Mouse (Mus musculus) urinary bladder, postnatal 10 days (tissue): ENCODE results near the gene Rabgef1.
"Not testable (repeated sequence)": the region's sequence is repeated elsewhere in the genome, so short reads cannot be mapped to it uniquely, and the experiment has no call there.

Source experiments
- DNase-seq: peaks from one replicate; pipeline ENCODE4 v3.0.0; 2022; ENCODE audit warnings: low spot score

Rabgef1 gene

DNA sequence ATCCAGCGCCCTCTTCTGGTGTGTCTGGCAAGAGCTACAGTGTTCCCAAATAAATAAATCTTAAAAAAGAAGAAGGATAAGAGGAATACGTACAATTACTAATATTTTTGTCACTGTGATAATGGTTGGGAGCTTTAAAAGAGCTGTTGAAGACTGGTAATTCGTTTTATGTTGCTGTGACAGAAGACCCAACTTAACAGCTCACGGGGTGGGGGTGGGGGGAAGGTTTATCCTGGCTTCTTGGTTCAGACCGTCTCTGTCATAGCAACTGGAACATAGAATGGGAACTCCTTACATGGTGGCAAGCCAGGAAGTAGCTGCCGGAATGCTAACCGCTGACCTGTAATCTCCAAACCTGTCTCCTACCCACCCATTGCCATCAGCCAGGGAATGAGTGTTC, 45.2 kb downstream of the Rabgef1 start, which contains the start of gene Tmem248:
Gene Tmem248 (plus strand): TSS at position 301 of the 400 bp plus-strand sequence.
- DNase-seq, result no peak

DNA sequence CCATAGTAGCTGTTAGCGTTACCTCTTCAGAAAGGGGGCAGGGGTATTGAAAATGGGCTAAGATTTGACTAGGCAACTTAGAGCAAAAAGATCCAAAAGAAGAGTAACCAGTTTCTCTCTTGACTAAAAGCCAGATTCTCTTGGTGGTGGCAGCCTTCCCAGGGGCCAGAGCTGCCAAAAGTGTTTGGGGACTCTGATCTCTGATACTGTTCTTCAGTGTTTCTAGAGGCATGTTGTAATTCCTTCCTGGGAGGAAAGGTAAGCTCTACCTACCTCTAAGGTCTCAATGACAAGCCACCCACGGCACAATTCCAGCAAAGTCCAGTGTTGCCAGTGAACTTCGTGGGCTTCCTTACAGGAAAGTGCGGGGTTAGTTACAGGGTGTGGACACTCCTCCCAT, 45.8 kb downstream of the Rabgef1 start:
- no peak for DNase-seq

DNA sequence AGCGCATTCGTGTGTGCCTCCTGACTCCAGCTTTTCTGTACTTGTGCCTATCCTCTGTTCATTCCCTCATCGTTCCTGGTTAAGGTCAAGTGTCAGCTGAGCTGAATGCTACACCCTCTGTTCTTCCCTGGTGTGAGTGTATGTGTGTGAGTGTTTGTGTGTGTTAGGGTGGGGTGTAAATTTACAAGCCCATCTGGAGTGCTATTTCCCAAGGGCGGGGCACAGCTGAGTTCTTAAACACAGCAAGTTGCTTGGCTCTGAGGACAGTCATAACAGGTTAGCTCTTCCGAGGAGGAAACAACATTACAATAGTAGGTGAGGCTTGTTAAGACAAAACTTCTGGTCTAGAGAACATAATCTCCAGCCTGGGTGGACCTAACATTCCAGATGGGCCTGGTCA, 46.7 kb downstream of the Rabgef1 start:
- DNase-seq, result no peak

DNA sequence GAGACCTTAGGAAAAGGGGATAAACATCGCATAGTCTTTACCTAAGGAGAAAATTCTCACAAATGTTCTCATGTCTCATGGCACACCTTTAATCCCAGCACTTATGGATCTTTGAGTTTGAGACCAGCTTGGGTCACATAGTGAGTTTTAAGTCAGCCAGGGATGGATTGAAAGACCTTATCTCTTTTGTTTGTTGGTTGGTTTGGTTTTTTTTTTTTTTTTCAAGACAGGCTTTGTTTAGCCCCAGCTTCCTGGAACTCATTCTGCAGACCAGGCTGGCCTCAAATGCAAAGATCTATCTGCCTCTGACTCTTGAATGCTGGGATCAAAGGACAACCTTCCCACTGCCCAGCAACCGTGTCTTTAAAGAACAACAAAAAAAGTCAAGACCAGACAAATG, 49.7 kb downstream of the Rabgef1 start:
- no peak for DNase-seq

DNA sequence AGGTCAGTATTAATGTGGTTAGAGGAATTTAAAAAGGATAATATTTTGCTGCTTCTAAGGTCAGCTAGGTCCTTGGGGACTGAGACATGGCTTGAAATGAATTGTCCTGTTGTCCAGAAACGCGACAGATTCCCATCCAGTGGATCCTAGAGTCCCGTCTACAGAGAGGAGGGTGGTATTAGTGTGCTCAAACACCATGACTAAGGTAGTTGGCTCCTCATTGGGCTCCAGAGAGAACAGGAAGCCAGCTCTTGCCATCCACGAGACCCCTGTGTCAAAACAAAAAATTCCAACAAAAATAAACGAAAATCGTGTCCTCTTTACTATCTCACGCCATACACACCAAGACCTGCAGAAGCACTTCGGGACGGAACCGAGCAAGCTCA, 50.2 kb downstream of the Rabgef1 start:
- DNase-seq, result no peak

DNA sequence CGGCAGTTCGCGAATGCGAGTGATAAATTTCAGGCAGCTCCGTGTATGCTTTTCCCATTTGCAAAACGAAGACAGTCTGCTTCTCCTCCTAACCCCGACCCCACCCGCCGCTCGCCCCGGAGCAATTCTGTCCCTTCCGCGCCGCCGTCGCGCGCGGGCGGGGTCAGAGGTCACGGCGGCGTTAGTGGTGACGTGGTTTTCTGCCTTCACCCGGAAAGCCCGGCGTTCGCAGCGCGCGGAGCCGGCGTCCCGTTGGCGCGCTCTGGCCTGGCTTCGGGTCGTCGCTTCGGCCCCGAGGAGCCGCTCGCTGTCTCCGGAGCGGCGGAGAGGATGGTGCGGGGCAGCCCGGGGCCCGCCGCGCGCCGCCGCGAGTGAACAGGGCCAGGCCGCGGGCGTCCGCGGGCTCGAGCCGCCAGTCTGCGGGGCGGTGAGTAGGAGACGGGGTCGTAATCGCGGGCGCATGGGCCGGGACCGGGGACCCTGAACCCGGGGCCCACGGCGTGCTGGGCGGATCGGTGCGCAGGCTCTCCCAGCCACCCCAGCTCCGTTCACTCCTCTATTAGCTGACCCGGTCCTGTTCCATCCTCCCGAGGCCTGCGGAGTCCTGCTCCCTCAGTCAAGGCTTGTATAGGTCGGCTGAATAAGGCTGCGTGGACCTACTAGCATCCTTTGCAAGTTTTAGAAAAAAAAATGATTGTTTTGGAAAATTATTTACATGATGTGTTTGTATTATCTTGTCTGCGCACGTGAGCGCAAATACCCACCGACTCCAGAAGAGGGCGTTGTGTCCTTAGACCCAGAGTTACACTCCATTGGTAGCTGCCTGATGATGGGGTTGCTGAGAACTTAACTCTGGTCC, 50.8 kb downstream of the Rabgef1 start:
- peak; percentile 79 for DNase-seq

DNA sequence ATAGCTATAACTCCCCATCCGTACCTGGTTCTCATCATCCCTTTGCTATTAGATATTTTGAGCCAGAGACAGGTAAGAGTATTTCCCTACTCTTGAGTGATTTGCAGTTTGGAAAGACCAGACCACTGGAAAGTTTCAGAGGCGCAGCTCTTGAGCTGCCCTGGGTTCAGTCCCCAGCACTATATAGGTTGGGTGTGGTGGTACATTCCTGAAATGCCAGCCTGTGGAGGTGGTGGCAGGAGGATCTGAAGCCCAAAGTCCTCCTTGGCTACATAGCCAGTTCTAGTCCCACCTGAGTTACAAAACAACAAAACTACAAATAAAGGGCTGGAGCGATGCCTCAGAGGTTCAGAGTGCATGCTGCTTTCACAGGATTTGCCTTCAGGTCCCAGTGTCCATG, 55.2 kb downstream of the Rabgef1 start:
- no peak for DNase-seq

DNA sequence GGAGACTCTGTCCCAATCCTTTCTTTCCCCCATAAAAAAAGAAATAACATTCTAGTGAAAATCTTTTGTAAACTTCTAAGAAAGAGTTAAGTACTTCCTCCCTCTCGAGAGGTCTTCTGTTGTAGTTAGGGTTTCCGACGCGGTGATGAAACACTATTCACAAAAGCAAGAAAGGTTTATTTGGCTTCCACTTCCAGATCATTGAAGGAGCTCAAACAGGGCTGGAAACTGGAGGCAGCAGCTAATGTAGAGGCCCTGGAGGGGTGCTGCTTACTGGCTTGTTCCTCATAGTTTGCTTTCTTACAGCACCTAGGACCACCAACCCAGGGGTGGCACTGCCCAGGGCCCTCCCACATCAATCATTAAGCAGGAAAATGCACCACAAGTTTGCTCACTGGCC, 56.5 kb downstream of the Rabgef1 start:
- DNase-seq, result no peak

DNA sequence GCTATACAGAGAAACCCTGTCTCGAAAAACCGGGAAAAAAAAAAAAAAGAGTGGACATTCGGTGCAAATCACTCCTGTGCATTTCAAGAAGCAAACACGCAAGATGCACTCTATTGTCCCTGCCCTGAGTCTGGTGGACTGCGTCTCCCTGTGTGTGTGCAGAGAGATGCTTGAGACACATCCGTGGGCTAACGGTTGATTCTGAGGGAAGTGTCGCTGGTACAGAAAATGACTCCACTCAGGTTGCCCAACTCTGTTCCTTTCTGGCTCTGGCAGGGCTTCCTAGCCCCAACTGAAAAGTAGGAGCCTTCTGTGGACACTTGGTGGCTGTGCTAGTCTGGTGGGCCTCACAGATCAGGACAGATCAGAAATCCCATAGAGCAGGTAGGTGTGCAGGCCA, 64.7 kb downstream of the Rabgef1 start:
- no peak for DNase-seq

DNA sequence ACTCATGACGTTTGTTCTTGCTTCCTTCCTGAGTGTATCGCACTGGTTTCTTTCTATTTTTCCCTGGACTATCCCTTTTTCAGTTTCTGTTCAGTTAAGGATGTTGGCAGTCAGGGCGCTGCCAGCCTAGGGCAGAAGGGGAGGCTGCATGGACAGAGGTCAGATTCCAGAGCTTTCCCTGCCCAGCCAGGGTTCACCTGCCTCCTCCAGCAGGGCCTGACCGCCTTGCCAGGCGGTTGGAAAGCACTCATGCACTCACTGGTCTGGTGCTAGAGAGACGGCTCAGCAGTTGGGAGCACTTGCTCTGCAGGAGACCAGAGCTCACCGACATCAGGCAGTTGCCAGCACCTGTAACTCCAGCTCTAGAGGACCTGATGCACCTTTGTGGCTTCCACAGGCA, 67.6 kb downstream of the Rabgef1 start:
- DNase-seq, result no peak

DNA sequence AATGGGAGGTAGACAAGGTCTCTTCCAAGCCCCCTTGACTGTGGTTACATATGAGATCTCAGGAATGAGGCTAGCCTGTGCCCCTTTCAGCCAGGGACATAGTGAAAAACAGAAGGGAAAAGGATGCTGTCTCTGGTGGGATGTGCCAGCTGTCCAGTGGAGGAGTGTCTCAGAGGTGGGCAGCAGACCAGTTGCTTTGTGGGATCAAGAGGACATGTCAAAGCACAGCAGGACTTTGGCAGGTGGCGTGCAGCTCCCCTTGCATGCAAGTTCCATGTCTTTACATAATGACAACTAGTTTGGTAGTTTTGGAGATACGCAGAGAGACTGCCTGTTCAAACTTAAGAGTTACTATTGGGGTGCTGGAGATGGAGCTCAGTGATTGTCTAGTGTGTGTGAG, 68.3 kb downstream of the Rabgef1 start:
- no peak for DNase-seq

DNA sequence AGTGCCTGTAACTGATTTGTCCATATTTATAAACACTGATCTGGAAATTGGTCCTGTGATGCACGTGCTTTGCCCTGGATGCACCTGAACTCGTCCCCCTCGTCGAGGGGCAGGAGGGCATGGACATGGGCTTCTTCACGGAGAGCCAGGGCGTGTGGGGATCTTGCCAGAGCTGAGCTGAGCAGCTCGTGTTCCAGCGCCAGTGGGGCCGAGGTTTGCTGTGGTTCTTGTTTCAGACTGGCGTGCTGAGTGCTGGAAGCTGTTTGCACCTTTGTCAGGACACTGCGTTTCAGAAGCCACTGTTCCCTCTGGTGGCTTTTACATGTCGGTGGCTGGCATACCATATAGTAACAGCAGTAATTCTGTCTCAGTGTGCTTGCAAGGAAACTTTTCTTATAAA, 69.8 kb downstream of the Rabgef1 start:
- DNase-seq, result no peak

DNA sequence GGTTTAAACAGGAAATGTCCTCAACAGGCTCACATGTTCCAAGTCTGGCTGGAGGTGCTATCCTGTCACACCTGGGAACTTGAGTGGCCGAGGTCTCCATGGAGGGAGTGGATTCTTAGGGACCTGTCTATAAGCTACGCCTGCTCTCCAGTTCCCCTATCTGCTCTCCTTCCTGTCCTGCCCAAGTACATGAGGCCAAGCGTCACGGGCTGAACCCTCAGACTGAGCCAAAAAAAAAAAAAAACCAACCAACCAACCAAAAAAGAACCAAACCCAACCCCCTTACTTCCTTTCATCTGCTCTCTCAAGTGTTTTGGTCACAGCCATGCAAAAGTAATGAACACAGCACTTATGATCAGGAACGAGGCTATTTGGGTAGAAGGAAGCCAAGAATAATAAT, 76.2 kb downstream of the Rabgef1 start:
- no peak for DNase-seq

DNA sequence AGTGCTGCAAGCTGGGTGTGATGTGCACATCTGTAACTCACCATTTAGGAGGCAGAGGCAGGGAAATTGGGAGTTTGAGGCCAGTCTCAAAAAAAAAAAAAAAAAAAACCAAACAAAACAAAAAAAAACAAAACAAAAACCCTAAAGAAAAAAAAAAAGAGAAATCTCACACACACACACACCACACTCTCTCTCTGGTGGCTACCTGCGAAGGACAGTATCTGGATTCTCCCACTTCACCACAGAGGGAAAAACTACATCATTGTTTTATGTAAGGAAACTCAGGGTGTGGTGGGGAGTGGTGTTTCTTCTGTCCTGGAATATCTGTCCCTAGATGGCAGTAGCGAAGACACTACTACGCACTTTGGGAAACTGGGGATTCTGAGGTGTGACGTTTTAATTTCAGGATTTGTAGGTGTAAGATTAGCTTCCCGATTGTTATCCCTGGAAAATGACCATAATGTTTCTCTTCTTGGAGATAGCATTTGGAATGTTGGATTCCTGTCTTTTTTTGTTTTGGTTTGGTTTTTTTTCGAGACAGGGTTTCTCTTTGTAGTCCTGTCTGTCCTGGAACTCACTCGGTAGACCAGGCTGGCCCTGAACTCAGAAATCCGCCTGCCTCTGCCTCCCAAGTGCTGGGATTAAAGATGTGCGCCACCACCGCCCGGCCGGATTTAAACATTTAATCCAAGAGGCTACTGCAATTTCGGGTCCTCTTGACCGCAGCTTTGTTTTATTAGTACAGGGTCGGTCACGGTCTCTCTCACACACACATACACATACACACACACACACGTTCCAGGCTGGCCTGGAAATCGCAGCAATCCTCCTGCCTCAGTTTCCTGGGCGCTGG, 82.8 kb downstream of the Rabgef1 start:
- DNase-seq, result no peak

DNA sequence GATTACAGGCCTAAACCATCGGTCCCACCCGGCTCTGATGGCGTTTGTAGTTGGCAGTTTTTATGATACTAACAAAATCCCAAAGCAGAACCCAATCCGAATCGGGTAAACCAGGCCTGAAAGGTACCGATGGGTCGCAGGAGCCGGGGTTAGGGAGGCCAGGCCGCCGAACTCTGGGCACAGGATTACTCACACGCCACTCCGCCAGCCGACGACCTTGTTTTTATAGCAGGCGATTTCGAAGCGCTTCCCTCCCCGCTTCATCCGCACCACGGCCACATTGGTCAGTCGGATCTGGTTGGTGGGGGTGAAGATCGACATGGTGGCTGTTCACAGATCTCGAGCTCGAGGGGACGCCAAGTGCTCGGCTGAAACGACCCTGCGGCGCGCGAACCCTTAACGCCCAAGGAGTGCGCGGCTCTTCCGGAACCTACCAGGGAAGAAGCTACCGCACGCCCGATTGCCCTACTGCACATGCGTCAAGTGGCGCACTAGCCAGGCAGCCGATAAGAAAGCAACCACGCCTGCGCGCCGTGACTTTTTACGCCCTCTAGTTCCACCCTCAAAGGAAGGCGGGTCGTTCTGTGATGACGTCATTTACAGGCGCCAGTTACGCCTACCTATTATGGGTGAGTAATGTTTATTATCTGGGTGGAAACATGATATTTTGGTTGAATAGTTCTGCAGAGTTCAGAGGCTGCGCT, 83.6 kb downstream of the Rabgef1 start, which contains the start of the genes Sbds and Tyw1:
Gene Sbds (minus strand): TSS at position 514 of the 704 bp plus-strand sequence.
Gene Tyw1 (plus strand): TSS at position 603 of the 704 bp plus-strand sequence.
- peak; percentile 89 for DNase-seq

DNA sequence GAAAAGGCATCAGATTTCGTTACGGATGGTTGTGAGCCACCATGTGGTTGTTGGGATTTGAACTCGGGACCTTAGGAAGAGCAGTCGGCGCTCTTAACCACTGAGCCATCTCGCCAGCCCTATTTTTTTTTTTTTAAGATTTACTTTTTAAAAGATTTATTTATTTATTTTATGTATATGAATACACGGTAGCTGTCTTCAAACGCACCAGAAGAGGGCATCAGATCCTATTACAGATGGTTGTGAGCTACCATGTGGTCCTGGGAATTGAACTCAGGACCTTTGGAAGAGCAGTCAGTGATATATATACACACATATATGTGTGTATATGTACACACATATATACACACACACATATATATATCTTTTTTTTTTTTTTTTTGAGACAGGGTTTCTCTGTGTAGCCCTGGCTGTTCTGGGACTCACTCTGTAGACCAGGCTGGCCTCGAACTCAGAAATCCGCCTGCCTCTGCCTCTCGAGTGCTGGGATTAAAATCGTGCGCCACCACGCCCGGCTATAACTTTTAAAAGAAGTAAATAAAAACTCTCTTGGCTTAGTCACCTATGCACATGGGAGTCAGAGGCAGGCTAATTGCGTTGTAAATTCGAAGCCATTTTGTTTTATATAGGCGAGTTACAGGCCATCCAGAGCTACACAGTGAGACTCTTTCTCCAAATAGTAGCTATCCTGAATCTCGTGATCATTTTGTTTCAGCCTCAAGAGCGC, 84.4 kb downstream of the Rabgef1 start:
- DNase-seq, result not testable (repeated sequence)

DNA sequence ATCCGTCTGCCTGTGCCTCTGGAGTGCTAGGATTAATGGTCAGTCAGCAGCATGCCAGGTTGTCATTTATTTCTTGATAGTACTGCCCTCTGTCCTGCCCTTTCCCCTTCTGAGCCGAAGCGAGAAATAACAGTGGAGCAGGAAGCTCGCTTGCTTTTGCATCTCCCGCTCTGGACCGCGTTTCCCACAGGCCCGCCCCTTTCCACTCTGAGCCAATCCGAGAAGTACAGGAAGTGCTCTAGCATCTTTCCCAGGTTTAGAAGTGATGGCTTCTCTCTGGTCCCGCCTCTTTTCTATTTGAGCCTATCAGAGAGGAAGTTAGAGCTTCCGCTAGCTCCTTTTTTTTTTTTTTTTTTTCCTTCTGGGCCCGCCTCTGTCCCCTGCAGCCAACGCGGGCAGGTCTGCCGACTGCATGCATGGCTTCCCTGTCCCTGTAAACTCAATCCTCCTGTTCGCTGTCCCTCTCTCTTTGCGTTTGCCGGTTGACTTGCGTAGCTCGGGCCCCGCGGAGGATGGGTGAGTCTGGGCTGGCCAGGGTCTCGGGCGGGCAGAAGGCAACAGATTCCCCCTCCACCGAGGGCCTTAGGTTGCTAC, 85.2 kb downstream of the Rabgef1 start:
- DNase-seq, result peak; percentile 75

DNA sequence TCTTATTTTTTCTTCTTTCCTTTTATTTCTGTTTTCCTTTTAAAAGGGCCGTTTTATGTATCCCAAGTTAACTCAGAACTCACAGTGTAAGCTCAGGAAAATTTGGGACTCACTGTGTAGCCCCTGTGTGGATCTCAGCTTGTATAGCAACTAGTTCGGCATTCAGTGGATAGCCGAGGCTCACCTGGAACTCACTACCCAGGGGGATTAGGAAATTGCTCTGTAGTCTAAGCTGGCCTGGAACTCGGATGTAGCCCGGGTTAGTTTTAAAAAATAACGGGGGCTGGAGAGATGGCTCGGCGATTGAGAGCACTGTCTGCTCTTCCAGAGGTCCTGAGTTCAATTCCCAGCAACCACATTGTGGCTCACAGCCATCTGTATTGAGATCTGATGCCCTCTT, 85.7 kb downstream of the Rabgef1 start:
- DNase-seq, result no peak

DNA sequence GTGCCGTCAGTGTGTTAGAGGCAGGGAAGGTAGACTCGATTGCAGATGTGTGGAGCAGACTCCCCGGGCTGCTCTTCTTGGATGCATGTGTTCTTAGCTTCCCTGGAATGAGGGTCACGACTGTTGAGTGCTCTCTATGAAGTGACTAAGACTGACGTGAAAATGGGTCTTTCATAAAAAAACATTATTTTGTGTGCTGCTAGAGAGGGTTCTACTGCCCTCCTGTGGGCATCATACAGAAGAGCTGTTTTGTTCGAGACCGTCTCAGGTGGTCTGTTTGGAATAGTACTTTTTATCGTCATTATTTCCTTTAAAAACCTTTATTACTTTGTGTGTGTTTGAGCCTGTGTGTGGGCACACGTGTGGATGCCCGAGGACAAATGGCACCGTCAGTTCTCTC, 91.9 kb downstream of the Rabgef1 start:
- no peak for DNase-seq
